Mouse (Mus musculus) urinary bladder, adult 2 months (tissue): Measurements from ENCODE around the gene Avil. TPM values are rescaled to one million over a fixed set of nuclear protein-coding genes. Genes with fewer than 3 reads are reported as not detected.
A peak's percentile ranks its signal among the peaks of the same experiment; 100 is the strongest.
"Not testable (repeated sequence)": the region's sequence is repeated elsewhere in the genome, so short reads cannot be mapped to it uniquely, and the experiment has no call there.

Experiments used
- DNase-seq: peaks from one replicate; pipeline ENCODE4 v3.0.0; 2022; ENCODE audit warnings: low spot score
- polyA plus RNA-seq: library from polyadenylated mRNA; depleted of rRNA; stranded (reverse); fragments of >200 nt; gene quantifications from 2 replicates; pipeline ENCODE4 v1.2.3, GENCODE M21; 2012; rRNA removed

Avil gene
- polyA plus RNA-seq, 1 experiment, result 0.28 TPM

- DNase-seq, result peak; percentile 31
These were observed 58.9 kb downstream of the Avil start for GRCm38 (mm10) chr10:127059174-127059967.

GRCm38 (mm10) chr10:127059968-127060916 is 59.7 kb downstream of the Avil start, which contains the start of gene March9:
Gene March9 (minus strand): TSS chr10:127060184.
- DNase-seq, result peak; percentile 48

GRCm38 (mm10) chr10:127061085-127061484 is 60.6 kb downstream of the Avil start:
- no peak for DNase-seq

- no peak for DNase-seq
These were observed 61.0 kb downstream of the Avil start for GRCm38 (mm10) chr10:127061513-127061912.

GRCm38 (mm10) chr10:127062101-127062500 is 61.6 kb downstream of the Avil start:
- not testable (repeated sequence) for DNase-seq

- no peak for DNase-seq
These were observed 62.0 kb downstream of the Avil start for GRCm38 (mm10) chr10:127062503-127062902.

GRCm38 (mm10) chr10:127063239-127063872 is 62.8 kb downstream of the Avil start, which contains the start of gene Cdk4:
Gene Cdk4 (plus strand): TSS chr10:127063534.
- DNase-seq, result peak; percentile 96

GRCm38 (mm10) chr10:127063913-127064870 is 63.7 kb downstream of the Avil start:
- no peak for DNase-seq

GRCm38 (mm10) chr10:127065981-127066380 is 65.5 kb downstream of the Avil start:
- no peak for DNase-seq

- no peak for DNase-seq
These were observed 66.1 kb downstream of the Avil start for GRCm38 (mm10) chr10:127066519-127067018.

GRCm38 (mm10) chr10:127068360-127069038 is 68.0 kb downstream of the Avil start:
- no peak for DNase-seq

- no peak for DNase-seq
These were observed 69.0 kb downstream of the Avil start for GRCm38 (mm10) chr10:127069281-127070189.

Other genes starting within 250 kb of the Avil start
- 5.7 and 7.5 TPM in 2 replicates for gene Atp23, start 99.4 kb upstream of the Avil start, polyA plus RNA-seq
- gene Ctdsp2, start 22.0 kb upstream of the Avil start, polyA plus RNA-seq, result 146 and 191 TPM in 2 replicates
- gene Tsfm, start 30.1 kb downstream of the Avil start, polyA plus RNA-seq, result 29.5 and 36.9 TPM in 2 replicates
- gene Mettl1, start 40.7 kb downstream of the Avil start, polyA plus RNA-seq, result 26.9 and 33.6 TPM in 2 replicates
- gene Eef1akmt3, start 40.8 kb downstream of the Avil start, polyA plus RNA-seq, result 0.78 and 1.1 TPM in 2 replicates
- 0.28 and 0.50 TPM in 2 replicates for gene Cyp27b1, start 47.5 kb downstream of the Avil start, polyA plus RNA-seq
- 3.5 and 4.9 TPM in 2 replicates for gene March9, start 59.5 kb downstream of the Avil start, polyA plus RNA-seq
- 252 and 268 TPM in 2 replicates for gene Cdk4, start 62.8 kb downstream of the Avil start, polyA plus RNA-seq
- 79.5 and 81.4 TPM in 2 replicates for gene Tspan31, start 69.6 kb downstream of the Avil start, polyA plus RNA-seq
- 2.5 and 5.4 TPM in 2 replicates for gene Agap2, start 74.6 kb downstream of the Avil start, polyA plus RNA-seq
- gene Os9, start 120.4 kb downstream of the Avil start, polyA plus RNA-seq, result 53.9 and 72.8 TPM in 2 replicates
- gene B4galnt1, start 164.5 kb downstream of the Avil start, polyA plus RNA-seq, result 6.2 and 7.9 TPM in 2 replicates
- gene Slc26a10, start 179.9 kb downstream of the Avil start, polyA plus RNA-seq, result 0.72 and 1.5 TPM in 2 replicates
- 178 and 188 TPM in 2 replicates for gene Arhgef25, start 189.4 kb downstream of the Avil start, polyA plus RNA-seq
- 193 and 272 TPM in 2 replicates for gene Dtx3, start 195.0 kb downstream of the Avil start, polyA plus RNA-seq
- gene Pip4k2c, start 210.9 kb downstream of the Avil start, polyA plus RNA-seq, result 47.7 and 48.4 TPM in 2 replicates